Mouse (Mus musculus) lung, postnatal 0 days (tissue): ENCODE results near the gene Pir.

Experiments
- CTCF ChIP-seq: IDR thresholded peaks from 2 replicates; pipeline ENCODE4 v1.5.1; 2016; ENCODE audit warnings: antibody characterized with exemption, mild to moderate bottlenecking
- EP300 ChIP-seq: IDR thresholded peaks from 2 replicates; pipeline ENCODE4 v1.6.1; 2016; ENCODE audit warnings: antibody characterized with exemption, mild to moderate bottlenecking, control low read depth

GRCm38 (mm10) chrX:164420518-164420917, 151.3 kb downstream of the Pir start:
- no peak for TF ChIP-seq CTCF
- TF ChIP-seq EP300: no peak
